Mouse (Mus musculus): Measurements from ENCODE around the gene Spin2c. TPM values are rescaled to one million over a fixed set of nuclear protein-coding genes. Genes with fewer than 3 reads are reported as not detected.

Spin2c gene
- 13.6 and 16.0 TPM in 2 replicates for polyA plus RNA-seq (2015; fragmentation: Nextera tagmentation; extraction: Ambion mirVana)

DNA sequence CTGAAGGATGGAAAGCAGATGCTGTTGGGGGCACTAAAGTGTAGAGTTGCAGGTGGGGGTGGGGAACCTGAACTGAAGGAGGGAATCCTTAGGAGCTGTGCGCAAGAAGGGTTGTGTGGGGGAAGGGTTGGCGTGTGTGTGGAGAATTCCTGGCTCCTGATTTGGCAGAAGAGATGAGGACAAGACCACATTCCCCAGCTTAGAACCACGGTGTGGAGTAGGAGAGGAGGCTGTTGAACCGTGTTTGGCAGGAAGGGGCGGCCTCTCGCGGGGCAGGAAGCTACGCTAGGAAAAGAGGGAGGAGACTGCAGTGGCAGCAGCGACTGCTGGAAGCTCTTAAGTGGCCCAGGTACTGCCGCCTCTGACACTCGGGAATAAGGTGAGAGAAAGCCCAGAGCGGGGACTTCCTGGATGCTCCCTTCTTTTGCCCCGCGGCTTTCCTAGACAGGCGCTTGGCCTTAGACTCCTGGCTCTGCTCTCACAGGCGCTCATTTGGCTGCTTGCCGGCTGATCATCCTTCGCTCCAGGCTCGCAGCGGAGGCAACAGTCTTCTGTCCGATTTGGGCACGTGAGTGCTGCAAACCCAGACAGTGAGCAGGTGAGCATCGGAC lies at the start of gene Spin2c:
Spin2c (plus strand) TSS at position 275 of the 611 bp plus-strand sequence.
- peak within 1 kb of the TSS; percentile 60 for H3K4me3 ChIP-seq (ENCODE audit: low read length)
- peak; percentile 95 for ATAC-seq (ENCODE audit: low FRiP score, low TSS enrichment)
- no peaks in the 10 kb centered on the region for H3K4me1 ChIP-seq (ENCODE audit: insufficient read depth, low read length)
- peak within 1 kb of the TSS; percentile 56; the same call in 1 of the 2 replicates for H3K27ac ChIP-seq (ENCODE audit: low read length)
- H3K4me2 ChIP-seq (replicated peaks; ENCODE audit: low read depth, low read length): peak within 1 kb of the TSS; percentile 58
- H3K9ac ChIP-seq (replicated peaks; ENCODE audit: low read length): peak within 1 kb of the TSS; percentile 70
- H3K36me3 ChIP-seq (ENCODE audit: insufficient read depth, low read length): no peaks in the 10 kb centered on the region
- 14% methylated on average over 23 of the region's 23 CpGs for WGBS
- no peaks in the 10 kb centered on the region; the same call in 1 of the 2 replicates for H3K27me3 ChIP-seq (ENCODE audit: insufficient read depth, low read length)
- H3K9me3 ChIP-seq (ENCODE audit: low read length): no peaks in the 10 kb centered on the region

DNA sequence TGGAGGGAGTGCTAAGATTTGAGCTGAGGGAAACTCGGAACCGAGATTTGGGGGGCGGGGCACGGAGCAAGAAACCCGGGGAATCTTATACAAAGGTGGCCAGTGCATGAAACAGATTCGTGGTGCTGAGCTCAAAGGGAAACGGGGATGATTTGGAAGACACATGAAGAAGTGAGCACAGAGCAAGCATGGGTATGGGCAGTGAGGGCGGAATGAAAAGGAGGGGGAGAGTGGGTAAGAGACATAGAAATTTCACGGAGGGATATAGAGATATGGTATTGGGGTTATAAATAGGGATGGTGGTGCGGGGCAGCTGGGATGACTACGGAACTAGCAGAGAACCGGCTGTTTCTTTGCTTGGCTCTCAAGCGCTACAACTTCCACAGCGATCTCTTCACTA lies 581 bp downstream of the Spin2c start:
- H3K4me1 ChIP-seq (ENCODE audit: insufficient read depth, low read length): no peaks in the 10 kb centered on the region
- H3K9me3 ChIP-seq (ENCODE audit: low read length): no peaks in the 10 kb centered on the region
- WGBS: 20% methylated on average over 14 of the region's 14 CpGs
- peak overlapping the region; percentile 60 for H3K4me3 ChIP-seq (ENCODE audit: low read length)
- peak overlapping the region; percentile 70 for H3K9ac ChIP-seq (replicated peaks; ENCODE audit: low read length)
- no peaks in the 10 kb centered on the region; the same call in 1 of the 2 replicates for H3K27me3 ChIP-seq (ENCODE audit: insufficient read depth, low read length)
- H3K4me2 ChIP-seq (replicated peaks; ENCODE audit: low read depth, low read length): peak overlapping the region; percentile 58
- peak; percentile 72; the same call in 1 of the 2 replicates for ATAC-seq (ENCODE audit: low FRiP score, low TSS enrichment)
- H3K36me3 ChIP-seq (ENCODE audit: insufficient read depth, low read length): no peaks in the 10 kb centered on the region
- H3K27ac ChIP-seq (ENCODE audit: low read length): no peak overlapping the region

Other genes with a start within 250 kb of the Spin2c start
- 10.8 and 11.0 TPM in 2 replicates for gene Kctd12b, start 135.8 kb upstream of the Spin2c start, polyA plus RNA-seq (2015; fragmentation: Nextera tagmentation; extraction: Ambion mirVana)
- gene Nbdy, start 108.6 kb upstream of the Spin2c start, polyA plus RNA-seq (2015; fragmentation: Nextera tagmentation; extraction: Ambion mirVana): 98.9 and 99.4 TPM in 2 replicates
- not detected in 2 replicates for gene Samt1, start 180.4 kb downstream of the Spin2c start, polyA plus RNA-seq (2015; fragmentation: Nextera tagmentation; extraction: Ambion mirVana)
- not detected in 2 replicates for gene 4921511M17Rik, start 201.6 kb downstream of the Spin2c start, polyA plus RNA-seq (2015; fragmentation: Nextera tagmentation; extraction: Ambion mirVana)
- not detected in 2 replicates for gene Gm10057, start 222.8 kb downstream of the Spin2c start, polyA plus RNA-seq (2015; fragmentation: Nextera tagmentation; extraction: Ambion mirVana)